Mouse (Mus musculus) limb, embryonic 11.5 days (tissue): ENCODE results near the gene Akr1c18. TPM values are rescaled to one million over a fixed set of nuclear protein-coding genes. Genes with fewer than 3 reads are reported as not detected.
"Not testable (repeated sequence)": the region's sequence is repeated elsewhere in the genome, so short reads cannot be mapped to it uniquely, and the experiment has no call there.

Experiments used
- ATAC-seq: fragments of 200-750 bp; cut with Nextera tagmentation; 2 replicates; pipeline ENCODE4 v1.8.0; 2017; ENCODE audit warnings: low read depth; ENCODE audit not compliant: insufficient number of reproducible peaks, low FRiP score, low TSS enrichment
- DNase-seq: peaks from one replicate; pipeline ENCODE4 v3.0.0-alpha.2; 2015; ENCODE audit warnings: low spot score
- H3K27ac ChIP-seq: fragments of 300-500 bp; sonication (generic); replicated peaks from 2 replicates; pipeline ENCODE4 v1.5.1; 2014; ENCODE audit warnings: low read depth, mild to moderate bottlenecking, low read length
- H3K27me3 ChIP-seq: fragments of 300-500 bp; sonication (generic); 2 replicates; pipeline ENCODE4 v1.6.1; 2014; ENCODE audit warnings: mild to moderate bottlenecking, low read length, mixed read lengths; ENCODE audit not compliant: control insufficient read depth, insufficient read depth
- H3K36me3 ChIP-seq: fragments of 300-500 bp; sonication (generic); 2 replicates; pipeline ENCODE4 v1.6.1; 2014; ENCODE audit warnings: mild to moderate bottlenecking, low read length, moderate library complexity, mixed read lengths; ENCODE audit not compliant: control insufficient read depth, insufficient read depth
- H3K4me1 ChIP-seq: fragments of 300-500 bp; sonication (generic); 2 replicates; pipeline ENCODE4 v1.6.1; 2014; ENCODE audit warnings: low read length, mixed read lengths; ENCODE audit not compliant: control insufficient read depth, insufficient read depth
- H3K4me2 ChIP-seq: fragments of 300-500 bp; sonication (generic); 2 replicates; pipeline ENCODE4 v1.6.1; 2014; ENCODE audit warnings: low read depth, mild to moderate bottlenecking, moderate library complexity; ENCODE audit not compliant: severe bottlenecking
- H3K4me3 ChIP-seq: fragments of 300-500 bp; sonication (generic); 2 replicates; pipeline ENCODE4 v1.5.1; 2014; ENCODE audit warnings: low read depth, low read length
- H3K9ac ChIP-seq: fragments of 300-500 bp; sonication (generic); 2 replicates; pipeline ENCODE4 v1.6.1; 2014; ENCODE audit warnings: mild to moderate bottlenecking, low read length
- H3K9me3 ChIP-seq: fragments of 300-500 bp; sonication (generic); 2 replicates; pipeline ENCODE4 v1.6.1; 2016; ENCODE audit warnings: low read length; ENCODE audit not compliant: control insufficient read depth
- WGBS: fragments of 180-500 bp; shearing (Covaris S2); extraction: QIAGEN DNeasy Blood & Tissue Kit; methylation state at CpG from one replicate; pipeline ENCODE4 v1.1.7; 2014; 5-methylcytosine and 5-hydroxymethylcytosine counted together
- polyA plus RNA-seq: library from polyadenylated mRNA; unstranded; fragments of >200 nt; fragmentation: Nextera tagmentation; extraction: Ambion mirVana; gene quantifications from 2 replicates; pipeline ENCODE4 v1.2.1, GENCODE M21; 2014

The Akr1c18 gene
- not detected in 2 replicates for polyA plus RNA-seq

GRCm38 (mm10) chr13:4150518-4150917 is at the start of gene Akr1c18:
Gene Akr1c18, minus strand, starts transcription at chr13:4150654.
- ATAC-seq (no peak), DNase-seq (no peak)
- Histone ChIP-seq H3K4me1 (no peaks in the 10 kb centered on the region), H3K27me3 (no peaks in the 10 kb centered on the region), H3K36me3 (no peaks in the 10 kb centered on the region), H3K27ac (no peak within 1 kb of the TSS), H3K9me3 (no peaks in the 10 kb centered on the region), H3K4me2 (no peak within 1 kb of the TSS), H3K9ac (no peak within 1 kb of the TSS), H3K4me3 (no peak within 1 kb of the TSS)
- WGBS, result 80% methylated on average over 5 of the region's 5 CpGs

GRCm38 (mm10) chr13:4192511-4192910 is 42.1 kb upstream of the Akr1c18 start:
- DNase-seq (no peak), ATAC-seq (no peak)
- H3K4me1 ChIP-seq, result no peaks in the 10 kb centered on the region
- H3K4me2 ChIP-seq, result no peak overlapping the region
- WGBS, result 79% methylated on average over 3 of the region's 3 CpGs
- H3K4me3 ChIP-seq, result no peak overlapping the region
- no peaks in the 10 kb centered on the region for H3K9me3 ChIP-seq
- H3K27me3 ChIP-seq, result no peaks in the 10 kb centered on the region
- no peak overlapping the region for H3K27ac ChIP-seq
- H3K9ac ChIP-seq, result no peak overlapping the region
- no peaks in the 10 kb centered on the region for H3K36me3 ChIP-seq

- Histone ChIP-seq H3K9me3 (no peaks in the 10 kb centered on the region), H3K27me3 (no peaks in the 10 kb centered on the region), H3K36me3 (no peaks in the 10 kb centered on the region), H3K4me2 (no peak within 1 kb of the TSS), H3K9ac (no peak within 1 kb of the TSS), H3K4me1 (no peaks in the 10 kb centered on the region), H3K4me3 (no peak within 1 kb of the TSS), H3K27ac (no peak within 1 kb of the TSS)
- 69% methylated on average over 3 of the region's 3 CpGs for WGBS
- no peak for ATAC-seq
- no peak for DNase-seq
These were observed 40.5 kb upstream of the Akr1c18 start, which contains the start of gene Akr1c13 for GRCm38 (mm10) chr13:4190904-4191303. Gene Akr1c13, plus strand, starts transcription at chr13:4191150.

- H3K27me3 ChIP-seq, result no peaks in the 10 kb centered on the region
- H3K4me2 ChIP-seq, result no peak overlapping the region
- no peak for DNase-seq
- H3K9ac ChIP-seq, result no peak overlapping the region
- no peak for ATAC-seq
- H3K27ac ChIP-seq, result no peak overlapping the region
- WGBS, result 79% methylated on average over 2 of the region's 2 CpGs
- H3K4me3 ChIP-seq, result no peak overlapping the region
- no peaks in the 10 kb centered on the region for H3K36me3 ChIP-seq
- no peaks in the 10 kb centered on the region for H3K9me3 ChIP-seq
- no peaks in the 10 kb centered on the region for H3K4me1 ChIP-seq
These were observed 37.7 kb upstream of the Akr1c18 start for GRCm38 (mm10) chr13:4188174-4188573.

- peak; percentile 44 for DNase-seq
- not testable (repeated sequence) for H3K9ac ChIP-seq, H3K9me3 ChIP-seq, H3K4me2 ChIP-seq, H3K4me3 ChIP-seq, H3K27ac ChIP-seq, ATAC-seq, H3K4me1 ChIP-seq, H3K27me3 ChIP-seq, H3K36me3 ChIP-seq
- WGBS, result 57% methylated on average over 7 of the region's 7 CpGs
These were observed 36.4 kb upstream of the Akr1c18 start for GRCm38 (mm10) chr13:4186641-4187411.

GRCm38 (mm10) chr13:4183116-4183515 is 32.7 kb upstream of the Akr1c18 start:
- H3K4me3 ChIP-seq, result no peak overlapping the region
- H3K9ac ChIP-seq, result no peak overlapping the region
- H3K9me3 ChIP-seq, result no peaks in the 10 kb centered on the region
- no peak overlapping the region for H3K4me2 ChIP-seq
- no peak for DNase-seq
- H3K36me3 ChIP-seq, result no peaks in the 10 kb centered on the region
- H3K4me1 ChIP-seq, result no peaks in the 10 kb centered on the region
- no peak for ATAC-seq
- WGBS, result 76% methylated on average over 9 of the region's 9 CpGs
- no peak overlapping the region for H3K27ac ChIP-seq
- H3K27me3 ChIP-seq, result no peaks in the 10 kb centered on the region

GRCm38 (mm10) chr13:4181321-4181720 is 30.9 kb upstream of the Akr1c18 start:
- not testable (repeated sequence) for DNase-seq, ATAC-seq, H3K9me3 ChIP-seq, H3K9ac ChIP-seq, H3K27me3 ChIP-seq, H3K27ac ChIP-seq, H3K36me3 ChIP-seq, H3K4me3 ChIP-seq, H3K4me1 ChIP-seq, H3K4me2 ChIP-seq
- 93% methylated on average over 4 of the region's 4 CpGs for WGBS

- Histone ChIP-seq H3K4me2 (no peak overlapping the region), H3K27ac (no peak overlapping the region), H3K27me3 (no peaks in the 10 kb centered on the region), H3K9me3 (no peaks in the 10 kb centered on the region), H3K36me3 (no peaks in the 10 kb centered on the region), H3K4me3 (no peak overlapping the region), H3K4me1 (no peaks in the 10 kb centered on the region), H3K9ac (no peak overlapping the region)
- DNase-seq (no peak), ATAC-seq (no peak)
- WGBS, result 34% methylated on average over 2 of the region's 2 CpGs
These were observed 22.5 kb upstream of the Akr1c18 start for GRCm38 (mm10) chr13:4172978-4173377.

GRCm38 (mm10) chr13:4168006-4168405 is 17.6 kb upstream of the Akr1c18 start:
- no peaks in the 10 kb centered on the region for H3K36me3 ChIP-seq
- no peak for ATAC-seq
- no peaks in the 10 kb centered on the region for H3K4me1 ChIP-seq
- H3K4me2 ChIP-seq, result no peak overlapping the region
- H3K9ac ChIP-seq, result no peak overlapping the region
- H3K9me3 ChIP-seq, result no peaks in the 10 kb centered on the region
- no peaks in the 10 kb centered on the region for H3K27me3 ChIP-seq
- 53% methylated on average over 1 of the region's 1 CpGs for WGBS
- no peak overlapping the region for H3K4me3 ChIP-seq
- DNase-seq, result no peak
- no peak overlapping the region for H3K27ac ChIP-seq
